Mouse (Mus musculus) megakaryocyte progenitor cell, adult 5-6 weeks (primary cell): ENCODE measurements at regions not wholly inside any gene's neighbourhood (a gene's known extent, or its start where the extent isn't known, plus 50 kb on each side); places are given as distances from the start of the nearest gene placed in this dataset.
"Not testable (repeated sequence)": the region's sequence is repeated elsewhere in the genome, so short reads cannot be mapped to it uniquely, and the experiment has no call there.

Experiments
- ATAC-seq: replicated peaks from 2 replicates; pipeline ENCODE4 v1.8.0; 2016; ENCODE audit warnings: mild to moderate bottlenecking, moderate TSS enrichment, inconsistent platforms; ENCODE audit not compliant: poor library complexity

DNA sequence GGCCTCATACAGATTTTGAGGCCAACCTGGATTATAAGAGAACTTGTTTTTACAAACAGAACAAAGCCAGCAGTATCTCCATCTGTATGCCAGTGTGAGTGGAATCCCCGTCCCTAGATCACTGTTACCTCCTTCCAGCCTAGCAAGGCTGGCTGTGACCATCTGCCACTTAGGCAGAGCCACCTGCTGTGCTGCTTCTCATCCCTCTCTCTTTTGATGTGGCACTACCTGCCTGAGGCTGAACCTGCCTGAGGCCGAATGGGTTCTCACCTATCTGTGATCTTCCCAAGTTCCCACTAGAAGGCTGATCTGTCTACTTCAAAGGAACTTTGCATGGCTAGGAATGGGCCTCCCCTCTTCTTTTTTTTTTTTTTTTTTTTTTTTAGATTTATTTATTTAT lies 55.4 kb upstream of the Trim24 start:
- ATAC-seq, result not testable (repeated sequence)
